Mouse (Mus musculus): ENCODE data around the gene Galnt9. TPM values are rescaled to one million over a fixed set of nuclear protein-coding genes. Genes with fewer than 3 reads are reported as not detected.

Gene Galnt9
- total and polyA plus RNA-seq, 3 experiments = 0.05 TPM; not detected in 2

GRCm38 (mm10) chr5:110550841-110551240 is 6.7 kb downstream of the Galnt9 start:
- H3K4me1 ChIP-seq (ENCODE audit: insufficient read depth, low read depth, low read length) = peaks cover 4% of the 10 kb centered on the region; the same call in 1 of the 2 replicates
- no peaks in the 10 kb centered on the region for H3K36me3 ChIP-seq (replicated peaks)
- H3K9me3 ChIP-seq (replicated peaks) = no peaks in the 10 kb centered on the region
- no peak for TF ChIP-seq CTCF (IDR thresholded peaks at IDR 0.05; ENCODE audit: low read depth, low read length)
- TF ChIP-seq POLR2AphosphoS5 (IDR thresholded peaks at IDR 0.05; ENCODE audit: insufficient replicate concordance, low read depth, low read length) = no peak
- TF ChIP-seq GATA2 (IDR thresholded peaks at IDR 0.05; ENCODE audit: borderline replicate concordance, low read depth, low read length) = no peak
- TF ChIP-seq TAL1 (conservative IDR thresholded peaks at IDR 0.05; ENCODE audit: low read depth, low read length) = no peak
- no peak for TF ChIP-seq GATA1 (IDR thresholded peaks at IDR 0.05; ENCODE audit: borderline replicate concordance, low read length)
- ATAC-seq (ENCODE audit: extremely low read depth, insufficient number of reproducible peaks, low FRiP score, poor library complexity, severe bottlenecking) (no peak), DNase-seq (ENCODE audit: low spot score) (no peak)
- no peak overlapping the region for H3K4me3 ChIP-seq (ENCODE audit: low read depth, low read length)
- H3K27me3 ChIP-seq (ENCODE audit: insufficient read depth, low read length) = peaks cover 11% of the 10 kb centered on the region

GRCm38 (mm10) chr5:110552005-110552404 is 7.8 kb downstream of the Galnt9 start:
- DNase-seq (ENCODE audit: low spot score) = no peak
- no peaks in the 10 kb centered on the region for H3K9me3 ChIP-seq (replicated peaks)
- peaks cover 11% of the 10 kb centered on the region for H3K27me3 ChIP-seq (ENCODE audit: insufficient read depth, low read length)
- peaks cover 4% of the 10 kb centered on the region; the same call in 1 of the 2 replicates for H3K4me1 ChIP-seq (ENCODE audit: insufficient read depth, low read depth, low read length)
- no peak for ATAC-seq (ENCODE audit: extremely low read depth, insufficient number of reproducible peaks, low FRiP score, poor library complexity, severe bottlenecking)
- TF ChIP-seq TAL1 (conservative IDR thresholded peaks at IDR 0.05; ENCODE audit: low read depth, low read length) (no peak), CTCF (IDR thresholded peaks at IDR 0.05; ENCODE audit: low read depth, low read length) (no peak), GATA2 (IDR thresholded peaks at IDR 0.05; ENCODE audit: borderline replicate concordance, low read depth, low read length) (no peak), POLR2AphosphoS5 (IDR thresholded peaks at IDR 0.05; ENCODE audit: insufficient replicate concordance, low read depth, low read length) (no peak), GATA1 (IDR thresholded peaks at IDR 0.05; ENCODE audit: borderline replicate concordance, low read length) (no peak)
- no peaks in the 10 kb centered on the region for H3K36me3 ChIP-seq (replicated peaks)
- H3K4me3 ChIP-seq (ENCODE audit: low read depth, low read length) = no peak overlapping the region

GRCm38 (mm10) chr5:110553315-110553714 is 9.2 kb downstream of the Galnt9 start:
- no peak overlapping the region for H3K4me3 ChIP-seq (ENCODE audit: low read depth, low read length)
- peaks cover 11% of the 10 kb centered on the region for H3K27me3 ChIP-seq (ENCODE audit: insufficient read depth, low read length)
- H3K9me3 ChIP-seq (replicated peaks) = no peaks in the 10 kb centered on the region
- ATAC-seq (ENCODE audit: extremely low read depth, insufficient number of reproducible peaks, low FRiP score, poor library complexity, severe bottlenecking) (no peak), DNase-seq (ENCODE audit: low spot score) (no peak)
- no peaks in the 10 kb centered on the region for H3K36me3 ChIP-seq (replicated peaks)
- H3K4me1 ChIP-seq (ENCODE audit: insufficient read depth, low read depth, low read length) = peaks cover 4% of the 10 kb centered on the region; the same call in 1 of the 2 replicates
- no peak for TF ChIP-seq TAL1 (conservative IDR thresholded peaks at IDR 0.05; ENCODE audit: low read depth, low read length)
- TF ChIP-seq POLR2AphosphoS5 (IDR thresholded peaks at IDR 0.05; ENCODE audit: insufficient replicate concordance, low read depth, low read length) = no peak
- TF ChIP-seq GATA2 (IDR thresholded peaks at IDR 0.05; ENCODE audit: borderline replicate concordance, low read depth, low read length) = no peak

- Histone ChIP-seq H3K4me1 (ENCODE audit: insufficient read depth, low read depth, low read length) (no peaks in the 10 kb centered on the region), H3K4me3 (ENCODE audit: low read depth, low read length) (no peak overlapping the region), H3K9me3 (replicated peaks) (no peaks in the 10 kb centered on the region), H3K36me3 (replicated peaks) (no peaks in the 10 kb centered on the region), H3K27me3 (ENCODE audit: insufficient read depth, low read length) (peaks cover 3% of the 10 kb centered on the region)
- ATAC-seq (ENCODE audit: extremely low read depth, insufficient number of reproducible peaks, low FRiP score, poor library complexity, severe bottlenecking) (no peak), DNase-seq (ENCODE audit: low spot score) (no peak)
- TF ChIP-seq CTCF (IDR thresholded peaks at IDR 0.05; ENCODE audit: low read depth, low read length) = no peak
- TF ChIP-seq GATA2 (IDR thresholded peaks at IDR 0.05; ENCODE audit: borderline replicate concordance, low read depth, low read length) = no peak
- no peak for TF ChIP-seq TAL1 (conservative IDR thresholded peaks at IDR 0.05; ENCODE audit: low read depth, low read length)
- TF ChIP-seq POLR2AphosphoS5 (IDR thresholded peaks at IDR 0.05; ENCODE audit: insufficient replicate concordance, low read depth, low read length) = no peak
- TF ChIP-seq GATA1 (IDR thresholded peaks at IDR 0.05; ENCODE audit: borderline replicate concordance, low read length) = no peak
Observed at GRCm38 (mm10) chr5:110555198-110555597, 11.0 kb downstream of the Galnt9 start.

GRCm38 (mm10) chr5:110558368-110558767 is 14.2 kb downstream of the Galnt9 start:
- no peak overlapping the region for H3K4me3 ChIP-seq (ENCODE audit: low read depth, low read length)
- DNase-seq (ENCODE audit: low spot score) (no peak), ATAC-seq (ENCODE audit: extremely low read depth, insufficient number of reproducible peaks, low FRiP score, poor library complexity, severe bottlenecking) (no peak)
- no peaks in the 10 kb centered on the region for H3K36me3 ChIP-seq (replicated peaks)
- H3K9me3 ChIP-seq (replicated peaks) = no peaks in the 10 kb centered on the region
- TF ChIP-seq GATA2 (IDR thresholded peaks at IDR 0.05; ENCODE audit: borderline replicate concordance, low read depth, low read length) (no peak), CTCF (IDR thresholded peaks at IDR 0.05; ENCODE audit: low read depth, low read length) (no peak), POLR2AphosphoS5 (IDR thresholded peaks at IDR 0.05; ENCODE audit: insufficient replicate concordance, low read depth, low read length) (no peak), TAL1 (conservative IDR thresholded peaks at IDR 0.05; ENCODE audit: low read depth, low read length) (no peak), GATA1 (IDR thresholded peaks at IDR 0.05; ENCODE audit: borderline replicate concordance, low read length) (no peak)
- no peaks in the 10 kb centered on the region; the same call in 1 of the 2 replicates for H3K27me3 ChIP-seq (ENCODE audit: insufficient read depth, low read length)
- H3K4me1 ChIP-seq (ENCODE audit: insufficient read depth, low read depth, low read length) = no peaks in the 10 kb centered on the region

- H3K9me3 ChIP-seq (replicated peaks) = no peaks in the 10 kb centered on the region
- H3K4me1 ChIP-seq (ENCODE audit: insufficient read depth, low read depth, low read length) = no peaks in the 10 kb centered on the region
- no peaks in the 10 kb centered on the region for H3K27me3 ChIP-seq (ENCODE audit: insufficient read depth, low read length)
- TF ChIP-seq POLR2AphosphoS5 (IDR thresholded peaks at IDR 0.05; ENCODE audit: insufficient replicate concordance, low read depth, low read length) = no peak
- no peak for TF ChIP-seq CTCF (IDR thresholded peaks at IDR 0.05; ENCODE audit: low read depth, low read length)
- no peak for TF ChIP-seq GATA1 (IDR thresholded peaks at IDR 0.05; ENCODE audit: borderline replicate concordance, low read length)
- no peak for TF ChIP-seq TAL1 (conservative IDR thresholded peaks at IDR 0.05; ENCODE audit: low read depth, low read length)
- H3K4me3 ChIP-seq (ENCODE audit: low read depth, low read length) = no peak overlapping the region
- ATAC-seq (ENCODE audit: extremely low read depth, insufficient number of reproducible peaks, low FRiP score, poor library complexity, severe bottlenecking) = no peak
- no peaks in the 10 kb centered on the region for H3K36me3 ChIP-seq (replicated peaks)
- no peak for DNase-seq (ENCODE audit: low spot score)
Observed at GRCm38 (mm10) chr5:110559679-110560078, 15.5 kb downstream of the Galnt9 start.

All from G1E (cell line).